Mouse (Mus musculus): ENCODE results near the gene Slc9a1.

DNA sequence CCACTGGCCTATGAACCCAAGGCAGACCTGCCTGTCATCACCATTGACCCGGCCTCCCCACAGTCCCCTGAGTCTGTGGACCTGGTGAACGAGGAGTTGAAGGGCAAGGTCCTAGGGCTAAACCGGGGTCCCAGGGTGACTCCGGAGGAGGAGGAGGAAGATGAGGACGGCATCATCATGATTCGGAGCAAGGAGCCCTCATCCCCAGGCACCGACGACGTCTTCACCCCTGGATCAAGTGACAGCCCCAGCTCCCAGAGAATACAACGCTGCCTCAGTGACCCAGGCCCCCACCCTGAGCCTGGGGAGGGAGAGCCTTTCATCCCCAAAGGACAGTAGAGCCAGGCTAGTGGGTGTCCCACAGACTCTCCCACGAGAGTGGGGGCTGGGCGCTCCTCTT is 52.5 kb downstream of the Slc9a1 start:
- no peak for TF ChIP-seq CTCF (IDR thresholded peaks at IDR 0.05; ENCODE audit: low read depth)
- no peak for TF ChIP-seq EP300 (IDR thresholded peaks at IDR 0.05; ENCODE audit: low read depth)

All from heart, postnatal 0 days (tissue).